Mouse (Mus musculus) adrenal gland, postnatal 0 days (tissue): ENCODE measurements around the gene Olfr535. TPM values are rescaled to one million over a fixed set of nuclear protein-coding genes. Genes with fewer than 3 reads are reported as not detected.

Experiments
- polyA plus RNA-seq: library from polyadenylated mRNA; unstranded; fragments of >200 nt; fragmentation: Nextera tagmentation; extraction: Ambion mirVana; gene quantifications from 2 replicates; pipeline ENCODE4 v1.2.1, GENCODE M21; 2015

The Olfr535 gene
- polyA plus RNA-seq = not detected in 2 replicates

GRCm38 (mm10) chr7:140483916-140484315 lies at the start of gene Olfr535:
TSS of gene Olfr535 (plus strand) at chr7:140484216.

GRCm38 (mm10) chr7:140463070-140463469 lies 20.9 kb upstream of the Olfr535 start, which contains the start of gene Olfr533:
TSS of gene Olfr533 (plus strand) at chr7:140463370.

GRCm38 (mm10) chr7:140507346-140508021 lies 23.5 kb downstream of the Olfr535 start, which contains the start of gene Olfr536:
TSS of gene Olfr536 (minus strand) at chr7:140507396.

Other genes with a start within 250 kb of the Olfr535 start
- gene 5830411N06Rik, start 236.9 kb upstream of the Olfr535 start, polyA plus RNA-seq = not detected in 2 replicates
- not detected in 2 replicates for gene Olfr525, start 163.4 kb upstream of the Olfr535 start, polyA plus RNA-seq
- not detected in 2 replicates for gene Olfr527, start 150.2 kb upstream of the Olfr535 start, polyA plus RNA-seq
- gene Olfr60, start 122.5 kb upstream of the Olfr535 start, polyA plus RNA-seq = not detected in 2 replicates
- not detected in 2 replicates for gene Olfr530, start 107.9 kb upstream of the Olfr535 start, polyA plus RNA-seq
- gene Olfr531, start 81.3 kb upstream of the Olfr535 start, polyA plus RNA-seq = not detected in 2 replicates
- gene Olfr532, start 62.6 kb upstream of the Olfr535 start, polyA plus RNA-seq = not detected in 2 replicates
- not detected in 2 replicates for gene Olfr533, start 20.8 kb upstream of the Olfr535 start, polyA plus RNA-seq
- gene Olfr536, start 23.2 kb downstream of the Olfr535 start, polyA plus RNA-seq = not detected in 2 replicates
- not detected in 2 replicates for gene Olfr538, start 83.7 kb downstream of the Olfr535 start, polyA plus RNA-seq
- not detected in 2 replicates for gene Olfr46, start 117.1 kb downstream of the Olfr535 start, polyA plus RNA-seq
- gene Olfr61, start 144.8 kb downstream of the Olfr535 start, polyA plus RNA-seq = not detected in 2 replicates
- gene Olfr53, start 162.2 kb downstream of the Olfr535 start, polyA plus RNA-seq = not detected in 2 replicates
- gene Olfr539, start 175.7 kb downstream of the Olfr535 start, polyA plus RNA-seq = not detected in 2 replicates
- gene Olfr45, start 197.7 kb downstream of the Olfr535 start, polyA plus RNA-seq = not detected in 2 replicates
- not detected in 2 replicates for gene Olfr541, start 213.1 kb downstream of the Olfr535 start, polyA plus RNA-seq